11 mouse cellular contexts compared by ENCODE assay signal in the genomic region with DNA sequence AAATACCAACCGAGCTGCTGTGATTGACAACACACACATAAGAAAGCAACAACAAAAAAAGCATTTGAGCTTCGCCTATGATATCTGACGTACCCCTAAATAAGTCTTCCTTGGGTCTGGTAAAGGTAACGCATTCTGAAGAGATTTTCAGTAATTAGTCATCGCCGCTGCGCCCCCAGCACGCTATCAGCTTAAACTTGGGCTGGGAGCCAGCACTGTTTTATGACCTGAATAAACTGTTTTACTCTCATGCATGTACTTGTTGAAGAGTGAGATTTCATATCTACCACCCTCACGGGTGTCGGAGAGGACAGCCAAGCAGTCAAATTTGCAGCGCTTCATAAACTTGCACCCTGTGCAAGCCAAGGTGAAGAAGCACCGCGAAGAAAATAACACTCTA. TPM values are rescaled to one million over a fixed set of nuclear protein-coding genes. Genes with fewer than 3 reads are reported as not detected.
A peak's percentile ranks its signal among the peaks of the same experiment; 100 is the strongest.
DNase-seq lines count a peak whose midpoint lies in the region; ATAC-seq and TF ChIP-seq lines count a peak whose summit lies in the region.
"Had no signal": no experiment of that assay in that cellular context is flagged by ENCODE, and none has a peak within 500 bp of the region (broad histone marks: within the 10 kb centered on the region; RNA-seq: fewer than 3 reads in every experiment).

No protein-coding gene starts in this region.

- no peaks in the 10 kb centered on the region for H3K27me3 ChIP-seq in kidney, embryonic 15.5 days
- no peaks in the 10 kb centered on the region for H3K27me3 ChIP-seq in ES-Bruce4 (ENCODE audit: control insufficient read depth, insufficient read depth, low read length, poor library complexity, severe bottlenecking)
- H3K27me3 ChIP-seq in limb, embryonic 14.5 days (ENCODE audit: control insufficient read depth, insufficient read depth, low read length): no peaks in the 10 kb centered on the region
- H3K27me3 ChIP-seq: forebrain, embryonic 15.5 days had no signal

- ATAC-seq in kidney, embryonic 15.5 days (replicated peaks; ENCODE audit: low FRiP score): no peak
- no peak for ATAC-seq in limb, embryonic 14.5 days (ENCODE audit: low FRiP score, low read depth)
- ATAC-seq: forebrain, embryonic 15.5 days had no signal

- H3K27ac ChIP-seq in kidney, embryonic 15.5 days: peak overlapping the region; percentile 63; the same call in 1 of the 2 replicates
- H3K27ac ChIP-seq in ES-Bruce4 (ENCODE audit: insufficient read depth, low read length): peak overlapping the region; percentile 25; the same call in 1 of the 2 replicates
- no peak overlapping the region for H3K27ac ChIP-seq in limb, embryonic 14.5 days (replicated peaks; ENCODE audit: low read depth, low read length)
- H3K27ac ChIP-seq: forebrain, embryonic 15.5 days had no signal

- 53% methylated on average over 13 of the region's 13 CpGs for WGBS in kidney, embryonic 15.5 days
- WGBS in limb, embryonic 14.5 days: 39% methylated on average over 13 of the region's 13 CpGs

- no peaks in the 10 kb centered on the region for H3K36me3 ChIP-seq in kidney, embryonic 15.5 days
- H3K36me3 ChIP-seq in ES-Bruce4 (ENCODE audit: control insufficient read depth, insufficient read depth, low read length, poor library complexity, severe bottlenecking): peaks cover 23% of the 10 kb centered on the region
- no peaks in the 10 kb centered on the region for H3K36me3 ChIP-seq in limb, embryonic 14.5 days (ENCODE audit: control insufficient read depth, insufficient read depth, low read length)
- H3K36me3 ChIP-seq: forebrain, embryonic 15.5 days had no signal

- no peaks in the 10 kb centered on the region for H3K9me3 ChIP-seq in kidney, embryonic 15.5 days (replicated peaks)
- no peaks in the 10 kb centered on the region for H3K9me3 ChIP-seq in ES-Bruce4 (replicated peaks; ENCODE audit: control insufficient read depth, insufficient read depth, low read length, poor library complexity, severe bottlenecking)
- H3K9me3 ChIP-seq in limb, embryonic 14.5 days (ENCODE audit: control insufficient read depth, low read length): no peaks in the 10 kb centered on the region
- H3K9me3 ChIP-seq: forebrain, embryonic 15.5 days had no signal

- H3K4me2 ChIP-seq in kidney, embryonic 15.5 days: 0 out of 2 replicates have a peak overlapping the region, but pooled peaks have one; percentile 8
- 0 out of 2 replicates have a peak overlapping the region, but pooled peaks have one; percentile 2 for H3K4me2 ChIP-seq in limb, embryonic 14.5 days (replicated peaks; ENCODE audit: low read depth, low read length, severe bottlenecking)
- H3K4me2 ChIP-seq: forebrain, embryonic 15.5 days; midbrain, embryonic 11.5 days had no signal

- TF ChIP-seq POLR2A in ES-Bruce4 (IDR thresholded peaks at IDR 0.05; ENCODE audit: insufficient read depth, low read length): no peak
- no peak for TF ChIP-seq POLR2A in limb, embryonic 14.5 days (IDR thresholded peaks at IDR 0.05; ENCODE audit: borderline replicate concordance, extremely low read depth, insufficient read depth, insufficient read length)

- TF ChIP-seq CTCF in ES-Bruce4 (IDR thresholded peaks at IDR 0.05; ENCODE audit: low read depth, low read length): no peak

- no peak overlapping the region for H3K9ac ChIP-seq in kidney, embryonic 15.5 days
- H3K9ac ChIP-seq in ES-Bruce4 (ENCODE audit: low read depth, poor library complexity, severe bottlenecking): peak overlapping the region; percentile 54; the same call in 1 of the 2 replicates
- H3K9ac ChIP-seq in limb, embryonic 14.5 days (ENCODE audit: low read depth, low read length, severe bottlenecking): no peak overlapping the region
- H3K9ac ChIP-seq: forebrain, embryonic 15.5 days had no signal

- peaks cover 61% of the 10 kb centered on the region for H3K4me1 ChIP-seq in kidney, embryonic 15.5 days
- peaks cover 5% of the 10 kb centered on the region for H3K4me1 ChIP-seq in ES-Bruce4 (ENCODE audit: control insufficient read depth, insufficient read depth, low read length)
- H3K4me1 ChIP-seq in limb, embryonic 14.5 days (ENCODE audit: control insufficient read depth, insufficient read depth, low read length): peaks cover 38% of the 10 kb centered on the region

- DNase-seq in cerebellum, postnatal 10 days: peak; percentile 77 to 79
- no peak for DNase-seq in cerebellum, adult 8-10 months
- no peak for DNase-seq in kidney, adult 11 months
- DNase-seq in limb, embryonic 14.5 days (ENCODE audit: low spot score): peak; percentile 63
- no peak for DNase-seq in frontal cortex, postnatal 10 days (ENCODE audit: low spot score in 2 of 2)
- DNase-seq in left cerebral cortex, adult 8-10 months (ENCODE audit: low spot score in 2 of 2): no peak
- DNase-seq: right cerebral cortex, postnatal 4 days had no signal

- no peak overlapping the region for H3K4me3 ChIP-seq in kidney, embryonic 15.5 days (replicated peaks)
- no peak overlapping the region for H3K4me3 ChIP-seq in ES-Bruce4 (ENCODE audit: low read depth, low read length)
- no peak overlapping the region for H3K4me3 ChIP-seq in limb, embryonic 14.5 days (replicated peaks; ENCODE audit: low read length)
- H3K4me3 ChIP-seq: forebrain, embryonic 15.5 days had no signal

- TF ChIP-seq EP300 in ES-Bruce4 (IDR thresholded peaks at IDR 0.05; ENCODE audit: insufficient read depth, low read depth, low read length): no peak

RNA-seq across cellular contexts. Expression of gene Gab1, which starts 26.7 kb away (rescaled TPM):
- polyA plus RNA-seq in kidney, embryonic 15.5 days (2015; fragmentation: Nextera tagmentation; extraction: Ambion mirVana): 16.4 and 16.8 TPM in 2 replicates
- 144 and 158 TPM in 2 replicates for polyA plus RNA-seq in ES-Bruce4 (2011; ENCODE audit: insufficient read depth, insufficient read length, low read depth, missing spikeins)
- polyA plus RNA-seq in limb, embryonic 14.5 days (2012; rRNA removed): 44.8 and 56.3 TPM in 2 replicates
- polyA plus RNA-seq in limb, embryonic 14.5 days (2014; fragmentation: Nextera tagmentation; extraction: Ambion mirVana): 41.3 and 47.2 TPM in 2 replicates
- 10 to 100 TPM; 17.7 to 23.4 (median 20.4) TPM for total RNA-seq in left cerebral cortex, adult 8-10 months (2022)

Comparison
In these comparisons a context has a peak if more than half of its experiments do, and no peak if none do; other contexts are left out.
1. DNase-seq: peak in cerebellum, postnatal 10 days (2 of 2) and limb, embryonic 14.5 days (single experiment); none in cerebellum, adult 8-10 months (single experiment), kidney, adult 11 months (single experiment), frontal cortex, postnatal 10 days (0 of 2) and left cerebral cortex, adult 8-10 months (0 of 2).